In the genomic region with DNA sequence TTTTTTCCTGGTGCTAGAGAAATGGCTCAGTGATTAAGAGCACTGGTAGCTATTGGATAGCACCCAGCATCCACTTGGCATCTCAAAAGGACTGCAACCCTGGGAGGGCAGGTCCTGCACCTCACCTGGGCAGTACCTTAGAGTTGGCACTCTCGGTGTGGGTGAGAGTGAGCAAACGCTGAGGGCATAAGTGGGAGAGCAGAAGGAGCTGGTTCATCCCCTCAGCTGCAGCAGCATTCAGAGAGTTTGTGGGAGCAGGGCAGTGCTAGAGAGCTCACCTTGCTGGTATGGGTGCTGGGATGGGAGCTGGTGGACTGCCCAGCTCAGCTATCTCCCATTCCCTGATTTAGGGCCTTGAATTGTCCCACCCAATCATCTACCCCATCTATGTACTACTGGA, we compare ENCODE assay signal across 27 mouse cellular contexts.
DNase-seq lines count a peak whose midpoint lies in the region; ATAC-seq lines count a peak whose summit lies in the region.
"Had no signal": no experiment of that assay in that cellular context is flagged by ENCODE, and none has a peak within 500 bp of the region (broad histone marks: within the 10 kb centered on the region; RNA-seq: fewer than 3 reads in every experiment).

No protein-coding gene starts in this region.

- WGBS in midbrain, embryonic 13.5 days, result 81% methylated on average over 2 of the region's 2 CpGs

- no peaks in the 10 kb centered on the region for H3K27me3 ChIP-seq in megakaryocyte, embryonic 14.5 days (replicated peaks)
- H3K27me3 ChIP-seq in midbrain, embryonic 13.5 days, result no peaks in the 10 kb centered on the region
- H3K27me3 ChIP-seq: embryonic facial prominence, embryonic 13.5 days; forebrain, embryonic 12.5 days; heart, embryonic 13.5 days; liver, embryonic 12.5 days; neural tube, embryonic 13.5 days had no signal

- H3K9ac ChIP-seq in midbrain, embryonic 13.5 days (replicated peaks), result no peak overlapping the region
- H3K9ac ChIP-seq: embryonic facial prominence, embryonic 13.5 days; forebrain, embryonic 12.5 days; forebrain, postnatal 0 days; heart, embryonic 13.5 days; liver, embryonic 12.5 days; liver, postnatal 0 days; neural tube, embryonic 13.5 days had no signal

- peak overlapping the region; percentile 84 for H3K4me3 ChIP-seq in megakaryocyte, embryonic 14.5 days (replicated peaks)
- no peak overlapping the region for H3K4me3 ChIP-seq in midbrain, embryonic 13.5 days (replicated peaks)
- H3K4me3 ChIP-seq: embryonic facial prominence, embryonic 13.5 days; erythroblast, embryonic 14.5 days; forebrain, embryonic 12.5 days; heart, embryonic 13.5 days; liver, embryonic 12.5 days; neural tube, embryonic 13.5 days had no signal

- H3K27ac ChIP-seq in midbrain, embryonic 13.5 days, result no peak overlapping the region
- H3K27ac ChIP-seq: embryonic facial prominence, embryonic 13.5 days; forebrain, embryonic 12.5 days; heart, embryonic 13.5 days; liver, embryonic 12.5 days; neural tube, embryonic 13.5 days had no signal

- DNase-seq in cerebellum, adult 11-12 months, result peak; percentile 46
- DNase-seq in cerebellum, adult 9-11 months, result peak; percentile 63
- no peak for DNase-seq in adrenal gland, adult (ENCODE audit: inconsistent age in 2 of 2, low spot score in 1 of 2)
- no peak for DNase-seq in spleen, postnatal 14 days (ENCODE audit: low spot score in 2 of 2)
- DNase-seq: adrenal gland, adult 8-10 months; B cell, adult 2 months; embryo, embryonic 11 days; forebrain, postnatal 0 days; gastrocnemius, postnatal 10 days; heart, postnatal 10 days; kidney, postnatal 14 days; liver, postnatal 0 days; lung, postnatal 4 days; right cerebral cortex, postnatal 14 days; thymus, postnatal 14 days had no signal

- H3K36me3 ChIP-seq in megakaryocyte, embryonic 14.5 days (replicated peaks; ENCODE audit: low read length), result no peaks in the 10 kb centered on the region
- H3K36me3 ChIP-seq in midbrain, embryonic 13.5 days, result no peaks in the 10 kb centered on the region
- H3K36me3 ChIP-seq: embryonic facial prominence, embryonic 13.5 days; forebrain, embryonic 12.5 days; heart, embryonic 13.5 days; liver, embryonic 12.5 days; neural tube, embryonic 13.5 days had no signal

- peaks cover 5% of the 10 kb centered on the region for H3K4me1 ChIP-seq in megakaryocyte, embryonic 14.5 days
- no peaks in the 10 kb centered on the region for H3K4me1 ChIP-seq in midbrain, embryonic 13.5 days (replicated peaks)
- H3K4me1 ChIP-seq: embryonic facial prominence, embryonic 13.5 days; forebrain, embryonic 12.5 days; heart, embryonic 13.5 days; liver, embryonic 12.5 days; neural tube, embryonic 13.5 days had no signal

- no peaks in the 10 kb centered on the region for H3K9me3 ChIP-seq in megakaryocyte, embryonic 14.5 days
- no peaks in the 10 kb centered on the region for H3K9me3 ChIP-seq in midbrain, embryonic 13.5 days
- H3K9me3 ChIP-seq: embryonic facial prominence, embryonic 13.5 days; forebrain, embryonic 12.5 days; heart, embryonic 13.5 days; liver, embryonic 12.5 days; neural tube, embryonic 13.5 days had no signal

- no peak overlapping the region for H3K4me2 ChIP-seq in midbrain, embryonic 13.5 days (replicated peaks)
- H3K4me2 ChIP-seq: embryonic facial prominence, embryonic 13.5 days; forebrain, embryonic 12.5 days; liver, embryonic 12.5 days; neural tube, embryonic 13.5 days had no signal

- ATAC-seq in megakaryocyte, adult 5-6 weeks (ENCODE audit: poor library complexity, severe bottlenecking), result no peak
- ATAC-seq in monocyte, adult 5-6 weeks (replicated peaks; ENCODE audit: insufficient number of reproducible peaks, low FRiP score, low TSS enrichment, poor library complexity, severe bottlenecking), result 0 out of 2 replicates have a peak, but pooled peaks have one; percentile 31
- ATAC-seq in midbrain, embryonic 13.5 days, result no peak
- ATAC-seq: activated CD4-positive, CD25-positive, alpha-beta regulatory T cell, adult 4 months; forebrain, postnatal 0 days; intestine, postnatal 0 days; liver, embryonic 12.5 days; liver, postnatal 0 days had no signal

Comparison
In these comparisons a context has a peak if more than half of its experiments do, and no peak if none do; other contexts are left out.
1. DNase-seq: peak in cerebellum, adult 11-12 months (single experiment) and cerebellum, adult 9-11 months (single experiment); none in adrenal gland, adult (0 of 2) and spleen, postnatal 14 days (0 of 2).